Mouse (Mus musculus): ENCODE measurements around the gene Dpyd. TPM values are rescaled to one million over a fixed set of nuclear protein-coding genes. Genes with fewer than 3 reads are reported as not detected.

The Dpyd gene
- polyA plus RNA-seq, 1 experiment from 2014 or later = 3.6 TPM

- no peaks in the 10 kb centered on the region for H3K9me3 ChIP-seq (ENCODE audit: control insufficient read depth, low read length)
- H3K9ac ChIP-seq (ENCODE audit: low read depth, low read length) = no peak overlapping the region
- H3K4me1 ChIP-seq (ENCODE audit: control insufficient read depth, insufficient read depth, low read length) = no peaks in the 10 kb centered on the region
- H3K27ac ChIP-seq (ENCODE audit: low read depth, low read length) = no peak overlapping the region
- no peak for ATAC-seq (ENCODE audit: low FRiP score, low TSS enrichment)
- no peak overlapping the region for H3K4me2 ChIP-seq (replicated peaks; ENCODE audit: low read depth, low read length)
- H3K36me3 ChIP-seq (ENCODE audit: control insufficient read depth, insufficient read depth, low read length) = no peaks in the 10 kb centered on the region
- no peaks in the 10 kb centered on the region for H3K27me3 ChIP-seq (ENCODE audit: control insufficient read depth, insufficient read depth, low read length)
- no peak overlapping the region for H3K4me3 ChIP-seq (ENCODE audit: low read length)
- 90% methylated on average over 6 of the region's 6 CpGs for WGBS
Observed at GRCm38 (mm10) chr3:119194071-119194470, 632.1 kb downstream of the Dpyd start.

GRCm38 (mm10) chr3:119195613-119196012 lies 633.7 kb downstream of the Dpyd start:
- ATAC-seq (ENCODE audit: low FRiP score, low TSS enrichment) = no peak
- no peak overlapping the region for H3K4me2 ChIP-seq (replicated peaks; ENCODE audit: low read depth, low read length)
- H3K27ac ChIP-seq (ENCODE audit: low read depth, low read length) = no peak overlapping the region
- H3K4me3 ChIP-seq (ENCODE audit: low read length) = no peak overlapping the region
- H3K36me3 ChIP-seq (ENCODE audit: control insufficient read depth, insufficient read depth, low read length) = no peaks in the 10 kb centered on the region
- no peaks in the 10 kb centered on the region for H3K4me1 ChIP-seq (ENCODE audit: control insufficient read depth, insufficient read depth, low read length)
- no peak overlapping the region for H3K9ac ChIP-seq (ENCODE audit: low read depth, low read length)
- no peaks in the 10 kb centered on the region for H3K27me3 ChIP-seq (ENCODE audit: control insufficient read depth, insufficient read depth, low read length)
- no peaks in the 10 kb centered on the region for H3K9me3 ChIP-seq (ENCODE audit: control insufficient read depth, low read length)
- WGBS = 86% methylated on average over 4 of the region's 4 CpGs

GRCm38 (mm10) chr3:119220763-119221412 lies 659.0 kb downstream of the Dpyd start:
- no peaks in the 10 kb centered on the region for H3K36me3 ChIP-seq (ENCODE audit: control insufficient read depth, insufficient read depth, low read length)
- ATAC-seq (ENCODE audit: low FRiP score, low TSS enrichment) = no peak
- H3K4me2 ChIP-seq (replicated peaks; ENCODE audit: low read depth, low read length) = no peak overlapping the region
- H3K27ac ChIP-seq (ENCODE audit: low read depth, low read length) = no peak overlapping the region
- H3K4me3 ChIP-seq (ENCODE audit: low read length) = no peak overlapping the region
- H3K9ac ChIP-seq (ENCODE audit: low read depth, low read length) = no peak overlapping the region
- WGBS = 62% methylated on average over 2 of the region's 2 CpGs
- no peaks in the 10 kb centered on the region for H3K4me1 ChIP-seq (ENCODE audit: control insufficient read depth, insufficient read depth, low read length)
- H3K9me3 ChIP-seq (ENCODE audit: control insufficient read depth, low read length) = no peaks in the 10 kb centered on the region
- no peaks in the 10 kb centered on the region for H3K27me3 ChIP-seq (ENCODE audit: control insufficient read depth, insufficient read depth, low read length)

- Histone ChIP-seq H3K36me3 (ENCODE audit: control insufficient read depth, insufficient read depth, low read length) (no peaks in the 10 kb centered on the region), H3K4me2 (replicated peaks; ENCODE audit: low read depth, low read length) (no peak overlapping the region), H3K4me3 (ENCODE audit: low read length) (no peak overlapping the region), H3K9ac (ENCODE audit: low read depth, low read length) (no peak overlapping the region), H3K27me3 (ENCODE audit: control insufficient read depth, insufficient read depth, low read length) (no peaks in the 10 kb centered on the region), H3K4me1 (ENCODE audit: control insufficient read depth, insufficient read depth, low read length) (no peaks in the 10 kb centered on the region), H3K9me3 (ENCODE audit: control insufficient read depth, low read length) (no peaks in the 10 kb centered on the region), H3K27ac (ENCODE audit: low read depth, low read length) (no peak overlapping the region)
- WGBS = 91% methylated on average over 3 of the region's 3 CpGs
- ATAC-seq (ENCODE audit: low FRiP score, low TSS enrichment) = no peak
Observed at GRCm38 (mm10) chr3:119243181-119243580, 681.3 kb downstream of the Dpyd start.

GRCm38 (mm10) chr3:119256516-119256915 lies 694.6 kb downstream of the Dpyd start:
- no peak overlapping the region for H3K4me2 ChIP-seq (replicated peaks; ENCODE audit: low read depth, low read length)
- H3K36me3 ChIP-seq (ENCODE audit: control insufficient read depth, insufficient read depth, low read length) = no peaks in the 10 kb centered on the region
- no peak for ATAC-seq (ENCODE audit: low FRiP score, low TSS enrichment)
- no peaks in the 10 kb centered on the region for H3K4me1 ChIP-seq (ENCODE audit: control insufficient read depth, insufficient read depth, low read length)
- no peak overlapping the region for H3K4me3 ChIP-seq (ENCODE audit: low read length)
- no peaks in the 10 kb centered on the region for H3K9me3 ChIP-seq (ENCODE audit: control insufficient read depth, low read length)
- H3K9ac ChIP-seq (ENCODE audit: low read depth, low read length) = no peak overlapping the region
- H3K27me3 ChIP-seq (ENCODE audit: control insufficient read depth, insufficient read depth, low read length) = no peaks in the 10 kb centered on the region
- no peak overlapping the region for H3K27ac ChIP-seq (ENCODE audit: low read depth, low read length)
- WGBS = 60% methylated on average over 5 of the region's 5 CpGs

GRCm38 (mm10) chr3:119275241-119275640 lies 713.3 kb downstream of the Dpyd start:
- no peak overlapping the region for H3K4me3 ChIP-seq (ENCODE audit: low read length)
- WGBS = 81% methylated on average over 2 of the region's 2 CpGs
- H3K4me1 ChIP-seq (ENCODE audit: control insufficient read depth, insufficient read depth, low read length) = no peaks in the 10 kb centered on the region
- no peak overlapping the region for H3K9ac ChIP-seq (ENCODE audit: low read depth, low read length)
- H3K27me3 ChIP-seq (ENCODE audit: control insufficient read depth, insufficient read depth, low read length) = no peaks in the 10 kb centered on the region
- no peaks in the 10 kb centered on the region for H3K9me3 ChIP-seq (ENCODE audit: control insufficient read depth, low read length)
- no peaks in the 10 kb centered on the region for H3K36me3 ChIP-seq (ENCODE audit: control insufficient read depth, insufficient read depth, low read length)
- no peak for ATAC-seq (ENCODE audit: low FRiP score, low TSS enrichment)
- no peak overlapping the region for H3K4me2 ChIP-seq (replicated peaks; ENCODE audit: low read depth, low read length)
- H3K27ac ChIP-seq (ENCODE audit: low read depth, low read length) = no peak overlapping the region

- no peaks in the 10 kb centered on the region for H3K27me3 ChIP-seq (ENCODE audit: control insufficient read depth, insufficient read depth, low read length)
- no peak for ATAC-seq (ENCODE audit: low FRiP score, low TSS enrichment)
- H3K4me3 ChIP-seq (ENCODE audit: low read length) = no peak overlapping the region
- H3K36me3 ChIP-seq (ENCODE audit: control insufficient read depth, insufficient read depth, low read length) = no peaks in the 10 kb centered on the region
- 97% methylated on average over 2 of the region's 2 CpGs for WGBS
- no peak overlapping the region for H3K27ac ChIP-seq (ENCODE audit: low read depth, low read length)
- H3K9ac ChIP-seq (ENCODE audit: low read depth, low read length) = no peak overlapping the region
- no peaks in the 10 kb centered on the region for H3K9me3 ChIP-seq (ENCODE audit: control insufficient read depth, low read length)
- no peak overlapping the region for H3K4me2 ChIP-seq (replicated peaks; ENCODE audit: low read depth, low read length)
- no peaks in the 10 kb centered on the region for H3K4me1 ChIP-seq (ENCODE audit: control insufficient read depth, insufficient read depth, low read length)
Observed at GRCm38 (mm10) chr3:119280671-119281070, 718.7 kb downstream of the Dpyd start.

GRCm38 (mm10) chr3:119314693-119315092 lies 752.8 kb downstream of the Dpyd start:
- 89% methylated on average over 3 of the region's 3 CpGs for WGBS
- H3K4me1 ChIP-seq (ENCODE audit: control insufficient read depth, insufficient read depth, low read length) = no peaks in the 10 kb centered on the region
- no peak for ATAC-seq (ENCODE audit: low FRiP score, low TSS enrichment)
- H3K9me3 ChIP-seq (ENCODE audit: control insufficient read depth, low read length) = no peaks in the 10 kb centered on the region
- H3K9ac ChIP-seq (ENCODE audit: low read depth, low read length) = no peak overlapping the region
- no peak overlapping the region for H3K4me3 ChIP-seq (ENCODE audit: low read length)
- H3K36me3 ChIP-seq (ENCODE audit: control insufficient read depth, insufficient read depth, low read length) = no peaks in the 10 kb centered on the region
- no peaks in the 10 kb centered on the region for H3K27me3 ChIP-seq (ENCODE audit: control insufficient read depth, insufficient read depth, low read length)
- no peak overlapping the region for H3K27ac ChIP-seq (ENCODE audit: low read depth, low read length)
- no peak overlapping the region for H3K4me2 ChIP-seq (replicated peaks; ENCODE audit: low read depth, low read length)

- H3K4me2 ChIP-seq (replicated peaks; ENCODE audit: low read depth, low read length) = no peak overlapping the region
- 90% methylated on average over 7 of the region's 7 CpGs for WGBS
Observed at GRCm38 (mm10) chr3:119329063-119329462, 767.1 kb downstream of the Dpyd start.

More at GRCm38 (mm10) chr3:119329063-119329462, 767.1 kb downstream of the Dpyd start:
- Histone ChIP-seq H3K27me3 (ENCODE audit: control insufficient read depth, insufficient read depth, low read length) (no peaks in the 10 kb centered on the region), H3K4me1 (ENCODE audit: control insufficient read depth, insufficient read depth, low read length) (no peaks in the 10 kb centered on the region), H3K9ac (ENCODE audit: low read depth, low read length) (no peak overlapping the region), H3K27ac (ENCODE audit: low read depth, low read length) (no peak overlapping the region), H3K36me3 (ENCODE audit: control insufficient read depth, insufficient read depth, low read length) (no peaks in the 10 kb centered on the region), H3K9me3 (ENCODE audit: control insufficient read depth, low read length) (no peaks in the 10 kb centered on the region), H3K4me3 (ENCODE audit: low read length) (no peak overlapping the region)
- no peak for ATAC-seq (ENCODE audit: low FRiP score, low TSS enrichment)
